Comparison of ENCODE assay signal across 21 mouse cellular contexts in genomic region chr7:73611866-73612751, GRCm38 (mm10).
DNase-seq lines count a peak whose midpoint lies in the region; ATAC-seq and TF ChIP-seq lines count a peak whose summit lies in the region.
"Had no signal": no experiment of that assay in that cellular context is flagged by ENCODE, and none has a peak within 500 bp of the region (broad histone marks: within the 10 kb centered on the region; RNA-seq: fewer than 3 reads in every experiment).

No protein-coding gene starts in this region.

- no peaks in the 10 kb centered on the region for H3K36me3 ChIP-seq in embryonic facial prominence, embryonic 12.5 days
- H3K36me3 ChIP-seq in limb, embryonic 10.5 days = no peaks in the 10 kb centered on the region
- no peaks in the 10 kb centered on the region for H3K36me3 ChIP-seq in hindbrain, postnatal 0 days (ENCODE audit: insufficient read depth, low read length)
- H3K36me3 ChIP-seq: forebrain, embryonic 10.5 days; heart, embryonic 10.5 days had no signal

- H3K9me3 ChIP-seq in embryonic facial prominence, embryonic 12.5 days = no peaks in the 10 kb centered on the region
- H3K9me3 ChIP-seq in limb, embryonic 10.5 days (replicated peaks) = no peaks in the 10 kb centered on the region
- no peaks in the 10 kb centered on the region for H3K9me3 ChIP-seq in hindbrain, postnatal 0 days (ENCODE audit: low read length)
- H3K9me3 ChIP-seq: forebrain, embryonic 10.5 days; heart, embryonic 10.5 days had no signal

- no peak for TF ChIP-seq CTCF in hindbrain, postnatal 0 days (IDR thresholded peaks at IDR 0.05; ENCODE audit: low read depth)

- peaks cover 34% of the 10 kb centered on the region for H3K4me1 ChIP-seq in embryonic facial prominence, embryonic 12.5 days
- H3K4me1 ChIP-seq in limb, embryonic 10.5 days = peaks cover 60% of the 10 kb centered on the region
- peaks cover 15% of the 10 kb centered on the region for H3K4me1 ChIP-seq in hindbrain, postnatal 0 days (ENCODE audit: insufficient read depth, low read length)

- H3K4me3 ChIP-seq in embryonic facial prominence, embryonic 12.5 days = no peak overlapping the region
- no peak overlapping the region for H3K4me3 ChIP-seq in limb, embryonic 10.5 days
- no peak overlapping the region for H3K4me3 ChIP-seq in hindbrain, postnatal 0 days (ENCODE audit: low read length)
- H3K4me3 ChIP-seq: forebrain, embryonic 10.5 days; heart, embryonic 10.5 days had no signal

- no peak overlapping the region for H3K9ac ChIP-seq in embryonic facial prominence, embryonic 12.5 days
- H3K9ac ChIP-seq in hindbrain, postnatal 0 days (replicated peaks; ENCODE audit: low read length) = no peak overlapping the region
- H3K9ac ChIP-seq: forebrain, postnatal 0 days had no signal

- 0 out of 2 replicates have a peak overlapping the region, but pooled peaks have one; percentile 13 for H3K4me2 ChIP-seq in embryonic facial prominence, embryonic 12.5 days (replicated peaks)
- H3K4me2 ChIP-seq in hindbrain, postnatal 0 days (ENCODE audit: low read depth, low read length) = no peak overlapping the region
- H3K4me2 ChIP-seq: liver, embryonic 11.5 days had no signal

- 74% methylated on average over 12 of the region's 12 CpGs for WGBS in embryonic facial prominence, embryonic 12.5 days
- WGBS in limb, embryonic 10.5 days = 88% methylated on average over 12 of the region's 12 CpGs
- 93% methylated on average over 12 of the region's 12 CpGs for WGBS in hindbrain, postnatal 0 days

- DNase-seq in 3T3-L1 (ENCODE audit: low read depth, low spot score) (peak; percentile 69), MN1 (ENCODE audit: low spot score) (no peak)
- peak; percentile 61 for DNase-seq in CD4-positive helper T cell, adult 2 months (ENCODE audit: low read depth, low spot score)
- DNase-seq in limb, embryonic 10.5 days (ENCODE audit: low spot score) = no peak
- no peak for DNase-seq in heart, adult 9 months (ENCODE audit: low spot score in 2 of 2)
- DNase-seq in retina, embryonic 14.5 days (ENCODE audit: low spot score) = no peak
- no peak for DNase-seq in hindbrain, postnatal 0 days (ENCODE audit: low spot score)
- DNase-seq: adrenal gland, adult 8-10 months; cerebellum, adult 2 months; cerebellum, postnatal 36 days; forebrain, postnatal 0 days; kidney, postnatal 36 days; lung, adult 18-20 months; lung, postnatal 14 days; thymus, postnatal 4 days had no signal

- H3K27me3 ChIP-seq in embryonic facial prominence, embryonic 12.5 days = no peaks in the 10 kb centered on the region
- no peaks in the 10 kb centered on the region for H3K27me3 ChIP-seq in limb, embryonic 10.5 days (ENCODE audit: low read depth, poor library complexity, severe bottlenecking)
- H3K27me3 ChIP-seq in hindbrain, postnatal 0 days (ENCODE audit: insufficient read depth, low read length) = no peaks in the 10 kb centered on the region
- H3K27me3 ChIP-seq: CH12.LX had no signal

- peak overlapping the region; percentile 81 for H3K27ac ChIP-seq in embryonic facial prominence, embryonic 12.5 days
- peak overlapping the region; percentile 73; the same call in 1 of the 2 replicates for H3K27ac ChIP-seq in limb, embryonic 10.5 days
- no peak overlapping the region for H3K27ac ChIP-seq in hindbrain, postnatal 0 days
- H3K27ac ChIP-seq: forebrain, embryonic 10.5 days had no signal

- ATAC-seq in embryonic facial prominence, embryonic 12.5 days (ENCODE audit: insufficient number of reproducible peaks, insufficient read depth, low FRiP score, low TSS enrichment) = no peak
- no peak for ATAC-seq in hindbrain, postnatal 0 days
- ATAC-seq: forebrain, postnatal 0 days; midbrain, embryonic 16.5 days had no signal

Comparison
In these comparisons a context has a peak if more than half of its experiments do, and no peak if none do; other contexts are left out.
1. DNase-seq: peak in 3T3-L1 (single experiment) and CD4-positive helper T cell, adult 2 months (single experiment); none in limb, embryonic 10.5 days (single experiment), MN1 (single experiment), heart, adult 9 months (0 of 2), retina, embryonic 14.5 days (single experiment) and hindbrain, postnatal 0 days (single experiment).